Mouse (Mus musculus) midbrain, embryonic 12.5 days (tissue): ENCODE measurements around the gene Gm867. TPM values are rescaled to one million over a fixed set of nuclear protein-coding genes. Genes with fewer than 3 reads are reported as not detected.
A peak's percentile ranks its signal among the peaks of the same experiment; 100 is the strongest.

Source experiments
- ATAC-seq: fragments of 200-750 bp; cut with Nextera tagmentation; 2 replicates; pipeline ENCODE4 v1.8.0; 2017; ENCODE audit warnings: low read depth, moderate TSS enrichment, moderate library complexity; ENCODE audit not compliant: low FRiP score
- H3K27ac ChIP-seq: fragments of 300-500 bp; sonication (generic); replicated peaks from 2 replicates; pipeline ENCODE4 v1.5.1; 2016; ENCODE audit warnings: mild to moderate bottlenecking
- H3K27me3 ChIP-seq: fragments of 300-500 bp; sonication (generic); 2 replicates; pipeline ENCODE4 v1.6.1; 2016; ENCODE audit warnings: mild to moderate bottlenecking
- H3K36me3 ChIP-seq: fragments of 300-500 bp; sonication (generic); 2 replicates; pipeline ENCODE4 v1.6.1; 2016
- H3K4me1 ChIP-seq: fragments of 300-500 bp; sonication (generic); 2 replicates; pipeline ENCODE4 v1.6.1; 2016
- H3K4me2 ChIP-seq: fragments of 300-500 bp; sonication (generic); replicated peaks from 2 replicates; pipeline ENCODE4 v1.6.1; 2016; ENCODE audit warnings: mild to moderate bottlenecking, moderate library complexity
- H3K4me3 ChIP-seq: fragments of 300-500 bp; sonication (generic); 2 replicates; pipeline ENCODE4 v1.5.1; 2016; ENCODE audit warnings: mild to moderate bottlenecking
- H3K9ac ChIP-seq: fragments of 300-500 bp; sonication (generic); replicated peaks from 2 replicates; pipeline ENCODE4 v1.6.1; 2016; ENCODE audit warnings: mild to moderate bottlenecking, moderate library complexity
- H3K9me3 ChIP-seq: fragments of 300-500 bp; sonication (generic); 2 replicates; pipeline ENCODE4 v1.6.1; 2016; ENCODE audit warnings: mild to moderate bottlenecking
- WGBS: fragments of 180-500 bp; shearing (Covaris S2); methylation state at CpG from one replicate; pipeline ENCODE4 v1.1.7; 2016; 5-methylcytosine and 5-hydroxymethylcytosine counted together
- polyA plus RNA-seq: library from polyadenylated mRNA; unstranded; fragments of >200 nt; fragmentation: Nextera tagmentation; extraction: Ambion mirVana; gene quantifications from 2 replicates; pipeline ENCODE4 v1.2.1, GENCODE M21; 2016

Gm867 gene
- polyA plus RNA-seq, 1 experiment from 2014 or later: 0.56 TPM

DNA sequence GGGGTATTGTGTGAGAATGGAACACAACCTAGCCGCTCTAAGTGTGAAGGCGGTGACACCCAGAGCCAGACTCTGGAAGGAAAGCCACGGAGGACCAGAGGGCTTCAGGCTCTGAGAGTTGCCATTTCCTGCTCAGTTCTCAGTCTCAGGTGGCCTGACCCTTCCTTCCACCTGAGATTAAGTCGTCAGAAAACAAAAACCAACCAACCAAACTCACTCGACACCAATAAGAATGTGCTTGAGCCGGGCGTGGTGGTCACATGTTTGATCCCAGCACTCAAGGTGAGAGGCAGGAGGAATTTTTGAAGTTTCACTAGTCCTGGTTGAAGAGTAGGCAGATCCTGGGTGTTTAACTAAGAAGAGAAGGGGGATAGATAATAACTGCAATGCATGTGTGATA, 5.4 kb upstream of the Gm867 start:
- WGBS: 88% methylated on average over 7 of the region's 7 CpGs
- no peak for ATAC-seq

GRCm38 (mm10) chr10:75945213-75945612, 4.7 kb upstream of the Gm867 start:
- Histone ChIP-seq H3K9ac (no peak overlapping the region), H3K4me2 (no peak overlapping the region), H3K9me3 (no peaks in the 10 kb centered on the region), H3K27ac (no peak overlapping the region), H3K4me3 (no peak overlapping the region), H3K36me3 (no peaks in the 10 kb centered on the region), H3K27me3 (peaks cover 22% of the 10 kb centered on the region), H3K4me1 (peaks cover 9% of the 10 kb centered on the region; the same call in 1 of the 2 replicates)
- WGBS: 92% methylated on average over 7 of the region's 7 CpGs
- ATAC-seq: no peak

More for the DNA sequence above, 5.4 kb upstream of the Gm867 start:
- peaks cover 24% of the 10 kb centered on the region for H3K27me3 ChIP-seq
- no peak overlapping the region for H3K9ac ChIP-seq
- peaks cover 15% of the 10 kb centered on the region for H3K4me1 ChIP-seq
- no peaks in the 10 kb centered on the region for H3K9me3 ChIP-seq
- H3K36me3 ChIP-seq: no peaks in the 10 kb centered on the region
- H3K4me3 ChIP-seq: no peak overlapping the region
- no peak overlapping the region for H3K4me2 ChIP-seq
- H3K27ac ChIP-seq: no peak overlapping the region

- no peak for ATAC-seq
- H3K4me1 ChIP-seq: peaks cover 9% of the 10 kb centered on the region; the same call in 1 of the 2 replicates
These were observed 3.7 kb upstream of the Gm867 start for GRCm38 (mm10) chr10:75944066-75944772.

GRCm38 (mm10) chr10:75942736-75943477, 2.4 kb upstream of the Gm867 start, which contains the start of gene Vpreb3:
Gene Vpreb3, plus strand, starts transcription at chr10:75943057.
- no peak within 1 kb of the TSS for H3K4me2 ChIP-seq
- peaks cover 22% of the 10 kb centered on the region for H3K27me3 ChIP-seq
- H3K9me3 ChIP-seq: no peaks in the 10 kb centered on the region
- H3K4me3 ChIP-seq: no peak within 1 kb of the TSS
- WGBS: 83% methylated on average over 15 of the region's 15 CpGs
- ATAC-seq: no peak
- H3K27ac ChIP-seq: no peak within 1 kb of the TSS
- peaks cover 9% of the 10 kb centered on the region; the same call in 1 of the 2 replicates for H3K4me1 ChIP-seq
- H3K36me3 ChIP-seq: no peaks in the 10 kb centered on the region
- no peak within 1 kb of the TSS for H3K9ac ChIP-seq

More at GRCm38 (mm10) chr10:75944066-75944772, 3.7 kb upstream of the Gm867 start:
- 27% methylated on average over 11 of the region's 11 CpGs for WGBS
- H3K9ac ChIP-seq: no peak overlapping the region
- H3K27ac ChIP-seq: 0 out of 2 replicates have a peak overlapping the region, but pooled peaks have one; percentile 25
- no peak overlapping the region for H3K4me3 ChIP-seq
- no peaks in the 10 kb centered on the region for H3K9me3 ChIP-seq
- no peaks in the 10 kb centered on the region for H3K36me3 ChIP-seq
- H3K4me2 ChIP-seq: no peak overlapping the region
- H3K27me3 ChIP-seq: peaks cover 24% of the 10 kb centered on the region

DNA sequence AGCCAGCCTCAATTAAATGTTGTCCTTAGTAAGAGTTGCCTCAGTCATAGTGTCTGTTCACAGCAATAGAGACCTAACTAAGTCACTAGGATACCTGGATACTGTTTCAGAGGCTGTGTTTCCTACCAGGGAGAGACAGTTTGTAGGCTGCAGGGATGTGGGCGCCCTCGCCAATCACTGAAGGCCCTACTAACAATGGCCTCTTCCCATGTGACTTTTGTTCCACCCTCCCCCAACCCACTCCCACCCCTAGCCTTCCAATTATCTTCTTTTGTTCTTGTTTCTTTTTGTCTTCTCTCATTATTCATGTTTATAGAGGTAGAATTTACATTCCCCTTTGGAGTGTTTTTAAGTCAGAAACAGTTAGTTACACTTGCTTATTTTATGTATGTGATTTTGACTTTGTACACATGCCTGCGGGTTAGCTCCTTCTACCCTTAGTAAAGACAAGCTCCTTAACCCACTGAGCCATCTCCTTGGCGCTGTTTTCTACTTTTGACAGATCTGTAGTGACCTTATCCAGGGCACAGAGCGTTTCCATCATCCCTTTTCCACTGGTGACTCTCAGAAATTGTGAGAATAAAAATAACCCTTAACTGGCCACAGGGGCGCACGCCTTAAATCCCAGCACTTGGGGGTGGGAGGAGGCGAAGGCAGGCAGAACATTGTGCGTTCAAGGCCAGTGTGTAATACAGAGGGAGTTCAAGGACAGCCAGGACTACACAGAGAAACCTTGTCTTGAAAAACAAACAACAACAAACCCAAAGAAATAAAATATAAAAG, 761 bp upstream of the Gm867 start:
- H3K9me3 ChIP-seq: no peaks in the 10 kb centered on the region
- H3K4me3 ChIP-seq: no peak overlapping the region
- no peaks in the 10 kb centered on the region for H3K36me3 ChIP-seq
- H3K4me1 ChIP-seq: peaks cover 11% of the 10 kb centered on the region
- ATAC-seq: no peak
- H3K4me2 ChIP-seq: no peak overlapping the region
- H3K9ac ChIP-seq: no peak overlapping the region
- H3K27me3 ChIP-seq: peaks cover 38% of the 10 kb centered on the region
- H3K27ac ChIP-seq: no peak overlapping the region
- WGBS: 63% methylated on average over 9 of the region's 9 CpGs

DNA sequence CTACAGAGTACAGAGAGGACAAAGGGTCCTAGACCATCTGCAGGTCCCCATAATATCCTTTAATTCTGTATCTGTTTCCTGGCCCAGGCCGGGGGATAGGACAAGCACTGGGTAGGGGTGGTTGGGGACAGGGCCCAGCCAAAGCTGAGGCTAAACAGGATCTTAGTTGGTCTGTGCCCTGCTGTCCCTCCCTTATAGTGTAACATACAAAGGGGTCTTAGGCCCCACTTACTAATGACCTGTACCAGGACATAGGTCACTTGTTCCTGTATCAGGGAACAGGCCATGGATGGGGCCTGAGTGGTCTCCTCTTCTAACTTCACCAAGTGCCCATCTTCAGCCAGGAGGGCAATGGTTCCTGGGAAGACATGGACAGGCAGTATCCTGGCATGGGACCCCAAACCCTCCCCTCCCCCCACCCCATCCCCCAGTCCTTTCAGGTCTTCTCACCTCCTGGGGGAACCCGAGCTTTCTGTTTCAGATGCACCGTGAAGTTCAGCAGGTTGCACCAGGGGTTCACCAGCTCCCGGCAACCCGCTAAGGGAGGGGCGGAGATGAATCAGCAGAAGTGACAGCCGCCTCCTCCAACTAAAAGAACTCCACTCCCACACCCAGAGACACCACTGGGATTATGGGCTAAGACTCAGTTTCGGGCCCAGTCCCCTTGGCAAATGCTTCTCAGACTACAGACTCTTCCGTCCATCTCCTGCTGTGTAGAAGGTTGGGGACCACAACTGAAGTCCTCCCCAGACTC, 814 bp downstream of the Gm867 start:
- 41% methylated on average over 9 of the region's 9 CpGs for WGBS
- H3K9ac ChIP-seq: no peak overlapping the region
- no peaks in the 10 kb centered on the region for H3K36me3 ChIP-seq
- H3K27me3 ChIP-seq: peaks cover 54% of the 10 kb centered on the region
- H3K4me1 ChIP-seq: peaks cover 22% of the 10 kb centered on the region
- H3K4me3 ChIP-seq: no peak overlapping the region
- H3K9me3 ChIP-seq: no peaks in the 10 kb centered on the region
- no peak overlapping the region for H3K4me2 ChIP-seq
- no peak overlapping the region for H3K27ac ChIP-seq
- ATAC-seq: no peak

DNA sequence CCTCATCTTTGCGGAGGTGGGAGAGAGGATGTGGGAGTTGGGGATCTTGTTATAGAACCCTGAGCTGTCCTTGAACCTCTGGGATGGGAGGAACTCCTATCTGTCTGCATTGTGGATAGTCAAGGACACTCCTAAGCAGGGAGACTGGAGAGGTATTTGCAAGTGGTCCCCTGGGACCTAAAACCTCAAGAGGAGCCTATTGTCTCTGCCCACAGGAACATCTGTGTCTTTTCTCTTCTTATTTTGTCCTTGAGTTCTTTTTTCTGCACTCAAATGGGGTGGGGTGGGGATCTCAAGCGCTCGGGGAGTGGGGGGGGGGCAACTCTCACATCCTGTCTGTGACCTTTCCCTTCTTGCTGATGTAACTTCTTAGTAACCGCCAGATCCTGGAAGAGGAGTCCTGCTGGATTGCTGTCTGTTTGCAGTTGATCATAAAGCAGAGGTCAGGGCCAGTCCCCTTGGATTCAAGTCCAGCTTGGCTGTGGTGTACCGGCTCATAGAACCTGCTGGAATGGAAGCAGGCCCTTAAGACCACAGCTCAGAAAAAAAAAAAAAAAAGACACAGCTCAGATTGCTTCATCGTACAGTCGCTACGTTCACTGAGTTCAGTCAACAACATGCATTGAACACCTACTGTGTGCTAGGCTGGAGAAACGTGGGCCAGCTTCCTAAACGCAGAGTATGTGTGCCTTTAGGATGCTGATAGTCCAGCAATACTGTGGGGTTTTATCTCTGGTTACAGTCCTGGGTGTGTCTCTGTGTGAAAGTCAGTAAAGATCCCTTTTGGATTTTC, 2.4 kb downstream of the Gm867 start:
- H3K9me3 ChIP-seq: no peaks in the 10 kb centered on the region
- no peak overlapping the region for H3K27ac ChIP-seq
- H3K9ac ChIP-seq: no peak overlapping the region
- H3K36me3 ChIP-seq: no peaks in the 10 kb centered on the region
- H3K4me1 ChIP-seq: peaks cover 15% of the 10 kb centered on the region
- no peak for ATAC-seq
- no peak overlapping the region for H3K4me2 ChIP-seq
- WGBS: 55% methylated on average over 10 of the region's 10 CpGs
- no peak overlapping the region for H3K4me3 ChIP-seq
- H3K27me3 ChIP-seq: peaks cover 70% of the 10 kb centered on the region

DNA sequence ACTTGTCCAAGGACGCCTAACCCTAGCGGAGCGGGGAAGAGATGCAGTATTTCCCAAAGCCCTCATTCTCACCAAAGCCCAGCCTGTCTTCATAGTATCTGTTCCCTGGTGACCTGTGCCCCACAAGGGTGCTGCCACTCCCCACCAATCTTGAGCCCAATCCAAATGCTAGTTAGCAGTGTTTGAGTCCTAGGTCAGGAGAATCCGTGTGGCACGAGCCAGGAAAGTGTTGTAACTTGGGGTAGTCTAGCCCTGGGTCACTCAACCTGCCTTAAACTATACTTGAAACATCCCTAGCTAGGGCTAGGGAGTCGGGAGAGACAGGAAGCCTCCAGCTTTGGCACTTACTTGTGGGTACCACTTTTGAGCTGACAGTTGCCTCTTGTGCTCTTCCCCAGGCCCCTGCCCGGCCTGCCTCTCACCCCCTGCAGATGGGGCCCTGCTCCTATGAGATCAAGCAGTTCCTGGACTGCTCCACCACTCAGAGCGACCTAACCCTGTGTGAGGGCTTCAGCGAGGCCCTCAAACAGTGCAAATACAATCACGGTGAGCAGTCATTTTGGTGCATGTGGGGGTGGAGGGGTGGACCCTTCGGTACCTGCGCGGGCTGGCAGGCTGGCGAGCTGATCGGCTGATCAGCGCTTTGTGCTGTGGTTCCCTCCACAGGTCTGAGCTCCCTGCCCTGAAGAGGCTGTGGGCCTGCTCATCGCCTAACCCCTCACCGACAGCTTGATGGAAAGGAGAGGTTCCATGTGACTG, 3.4 kb downstream of the Gm867 start:
- Histone ChIP-seq H3K4me2 (no peak overlapping the region), H3K36me3 (no peaks in the 10 kb centered on the region), H3K4me1 (peaks cover 24% of the 10 kb centered on the region), H3K9me3 (no peaks in the 10 kb centered on the region), H3K27ac (no peak overlapping the region), H3K9ac (no peak overlapping the region), H3K4me3 (no peak overlapping the region), H3K27me3 (peaks cover 79% of the 10 kb centered on the region)
- 36% methylated on average over 18 of the region's 18 CpGs for WGBS
- ATAC-seq: no peak

DNA sequence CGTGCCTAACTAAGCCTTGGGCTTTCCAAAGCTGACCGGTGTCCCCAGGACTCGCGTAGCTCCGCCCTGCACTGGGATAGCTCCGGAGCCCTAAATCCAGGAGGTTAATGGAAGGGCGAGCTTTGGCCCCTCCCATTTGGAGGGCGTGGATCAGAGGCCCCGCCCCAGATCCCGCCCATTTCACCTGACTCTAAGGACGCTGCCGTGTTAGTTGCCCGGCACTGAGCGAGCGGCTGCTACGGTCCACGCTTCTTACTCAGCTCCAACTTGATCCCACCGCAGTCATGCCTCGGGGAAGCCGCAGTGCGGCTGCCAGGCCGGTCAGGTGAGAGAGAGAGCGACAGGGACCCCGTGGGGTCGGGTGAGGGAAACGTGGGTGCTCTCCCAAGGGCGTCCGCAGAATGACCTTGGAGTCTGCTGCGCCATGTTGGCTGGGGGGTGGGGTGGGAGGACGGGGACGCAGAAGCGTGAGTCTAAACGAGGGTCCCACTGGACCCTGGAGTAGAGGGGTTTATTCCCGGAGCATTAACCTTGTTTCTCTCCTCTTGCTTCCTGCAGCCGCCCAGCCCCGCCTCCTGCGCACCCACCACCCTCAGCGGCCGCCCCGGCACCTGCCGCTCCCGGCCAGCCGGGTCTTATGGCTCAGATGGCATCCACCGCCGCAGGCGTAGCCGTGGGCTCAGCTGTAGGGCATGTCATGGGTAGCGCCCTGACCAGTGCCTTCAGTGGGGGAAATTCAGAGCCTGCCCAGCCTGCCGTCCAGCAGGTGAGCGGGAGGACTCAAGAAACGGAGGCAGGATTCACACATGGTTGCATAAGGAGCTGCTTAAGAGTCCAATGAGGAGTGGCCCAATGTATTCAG, 4.6 kb downstream of the Gm867 start, which contains the start of gene Mmp11:
Mmp11 (minus strand) TSS at position 817 of the 862 bp plus-strand sequence.
- WGBS: 1% methylated on average over 50 of the region's 51 CpGs
- Histone ChIP-seq H3K4me2 (peak within 1 kb of the TSS; percentile 95), H3K4me3 (peak within 1 kb of the TSS; percentile 50), H3K4me1 (peaks cover 36% of the 10 kb centered on the region), H3K27me3 (peaks cover 91% of the 10 kb centered on the region), H3K27ac (no peak within 1 kb of the TSS), H3K9ac (peak within 1 kb of the TSS; percentile 51), H3K9me3 (no peaks in the 10 kb centered on the region), H3K36me3 (no peaks in the 10 kb centered on the region)
- ATAC-seq: peak; percentile 55
